Comparison of ENCODE assay signal across 41 mouse cellular contexts in the genomic region with DNA sequence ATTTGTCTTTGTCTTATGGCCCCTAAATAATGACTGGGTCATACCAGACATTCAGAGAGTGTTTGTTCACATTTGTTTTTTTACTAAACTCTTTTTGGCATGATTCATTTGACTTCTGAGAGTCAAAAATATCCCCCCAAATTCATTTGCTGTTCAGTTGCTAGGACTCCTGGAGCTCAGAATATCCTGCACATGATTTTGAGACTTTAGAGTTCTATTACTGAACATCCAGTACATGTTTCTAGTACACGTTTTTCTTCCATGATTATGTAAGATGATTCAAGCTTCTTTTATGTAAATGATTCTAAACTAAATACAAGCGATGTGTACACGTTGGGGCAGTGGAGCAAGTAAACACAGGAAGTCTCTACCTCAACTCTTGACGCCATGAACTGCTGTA. TPM values are rescaled to one million over a fixed set of nuclear protein-coding genes. Genes with fewer than 3 reads are reported as not detected.
"Had no signal": no experiment of that assay in that cellular context is flagged by ENCODE, and none has a peak within 500 bp of the region (broad histone marks: within the 10 kb centered on the region; RNA-seq: fewer than 3 reads in every experiment).

No protein-coding gene starts in this region.

- ATAC-seq: hindbrain, embryonic 16.5 days; hindbrain, postnatal 0 days; inflammation-experienced regulatory T-cells, adult 6 months; intestine, embryonic 15.5 days; intestine, embryonic 16.5 days; intestine, postnatal 0 days had no signal

- DNase-seq: heart, postnatal 10 days; heart, postnatal 14 days; heart, postnatal 36 days; heart, postnatal 4 days; kidney, adult 11 months; kidney, adult 18-20 months; kidney, adult 2 months; kidney, adult 8-10 months; kidney, adult 9 months; kidney, postnatal 10 days; kidney, postnatal 14 days; kidney, postnatal 25 days; kidney, postnatal 36 days; kidney, postnatal 4 days; layer of hippocampus, adult 9-11 months; layer of hippocampus, postnatal 36 days had no signal

RNA-seq across cellular contexts. Expression of gene AF067063, which starts 32.4 kb away (rescaled TPM):
- polyA plus RNA-seq: heart, embryonic 11.5 days; heart, embryonic 12.5 days; heart, embryonic 13.5 days; heart, embryonic 14.5 days; heart, embryonic 15.5 days; heart, embryonic 16.5 days; heart, postnatal 0 days; hindbrain, embryonic 10.5 days; hindbrain, embryonic 11.5 days; hindbrain, embryonic 12.5 days; hindbrain, embryonic 13.5 days; hindbrain, embryonic 14.5 days; hindbrain, embryonic 15.5 days; hindbrain, embryonic 16.5 days; hindbrain, postnatal 0 days; inflammation-experienced regulatory T-cells, adult 6 months; intestine, embryonic 14.5 days; intestine, embryonic 15.5 days; intestine, embryonic 16.5 days; intestine, postnatal 0 days; kidney, adult 2 months; kidney, embryonic 14.5 days; kidney, embryonic 15.5 days; kidney, embryonic 16.5 days; kidney, postnatal 0 days; large intestine, adult 2 months had no signal

RNA-seq across cellular contexts. Expression of gene D13Ertd608e, which starts 38.1 kb away (rescaled TPM):
- polyA plus RNA-seq: heart, embryonic 11.5 days; heart, embryonic 12.5 days; heart, embryonic 13.5 days; heart, embryonic 14.5 days; heart, embryonic 15.5 days; heart, embryonic 16.5 days; heart, postnatal 0 days; hindbrain, embryonic 10.5 days; hindbrain, embryonic 11.5 days; hindbrain, embryonic 12.5 days; hindbrain, embryonic 13.5 days; hindbrain, embryonic 14.5 days; hindbrain, embryonic 15.5 days; hindbrain, embryonic 16.5 days; hindbrain, postnatal 0 days; inflammation-experienced regulatory T-cells, adult 6 months; intestine, embryonic 14.5 days; intestine, embryonic 15.5 days; intestine, embryonic 16.5 days; intestine, postnatal 0 days; kidney, adult 2 months; kidney, embryonic 14.5 days; kidney, embryonic 15.5 days; kidney, embryonic 16.5 days; kidney, postnatal 0 days; large intestine, adult 2 months had no signal
